Mouse (Mus musculus): ENCODE measurements around the gene Txndc12. TPM values are rescaled to one million over a fixed set of nuclear protein-coding genes. Genes with fewer than 3 reads are reported as not detected.
A peak's percentile ranks its signal among the peaks of the same experiment; 100 is the strongest.

Gene Txndc12
- polyA plus RNA-seq, 3 experiments from 2014 or later, result 59.8 to 63.3 (median 61.0) TPM

DNA sequence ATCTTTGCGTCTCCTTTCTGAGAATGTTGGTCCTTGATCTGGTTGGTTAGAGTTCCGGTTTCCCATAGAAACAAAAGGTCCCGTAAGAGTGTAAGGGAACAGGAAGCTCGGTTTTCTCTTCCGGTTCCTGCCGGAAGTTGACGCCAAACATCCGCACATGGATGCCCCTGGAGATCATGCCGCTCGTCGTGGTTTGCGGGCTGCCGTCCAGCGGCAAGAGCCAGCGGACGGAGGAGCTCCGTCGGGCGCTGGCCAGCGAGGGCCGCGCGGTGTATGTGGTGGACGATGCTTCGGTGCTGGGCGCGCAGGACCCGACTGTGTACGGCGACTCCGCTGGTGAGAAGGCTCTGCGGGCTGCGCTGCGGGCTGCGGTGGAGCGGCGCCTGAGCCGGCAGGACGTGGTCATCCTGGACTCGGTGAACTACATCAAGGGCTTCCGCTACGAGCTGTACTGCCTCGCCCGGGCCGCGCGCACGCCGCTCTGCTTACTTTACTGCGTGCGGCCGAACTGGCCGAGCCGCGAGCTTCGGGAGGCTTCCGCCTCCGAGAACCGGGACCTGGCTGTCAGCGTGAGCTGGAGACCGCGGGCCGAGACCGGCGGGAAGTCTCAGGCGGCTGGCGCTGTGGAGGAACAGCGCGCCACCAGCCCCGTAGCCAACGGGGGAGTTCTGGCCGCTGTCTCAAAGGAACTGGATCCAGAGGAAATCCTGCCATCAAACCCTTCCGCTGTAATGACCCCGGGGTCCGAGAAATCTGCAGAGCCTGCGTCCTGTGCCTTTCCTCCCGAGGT is 13.5 kb downstream of the Txndc12 start, which contains the start of gene Kti12:
Gene Kti12 (plus strand): TSS at position 71 of the 790 bp plus-strand sequence.
- ATAC-seq, result peak; percentile 95

DNA sequence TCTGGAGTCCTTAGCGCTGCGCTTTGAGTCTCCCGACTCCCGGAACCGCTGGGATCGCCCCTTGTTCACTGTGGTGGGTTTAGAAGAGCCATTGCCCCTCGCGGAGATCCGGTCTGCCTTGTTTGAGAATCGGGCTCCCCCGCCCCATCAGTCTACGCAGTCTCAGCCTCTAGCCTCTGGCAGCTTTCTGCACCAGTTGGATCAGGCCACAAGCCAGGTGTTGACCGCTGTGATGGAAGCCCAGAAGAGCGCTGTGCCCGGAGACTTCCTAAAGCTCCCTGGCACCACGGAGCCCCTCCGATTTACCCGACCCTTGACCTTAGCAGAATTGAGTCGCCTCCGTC is 14.1 kb downstream of the Txndc12 start, which contains the start of gene A730015C16Rik:
Gene A730015C16Rik (minus strand): TSS at position 115 of the 344 bp plus-strand sequence.
- ATAC-seq, result peak; percentile 1

DNA sequence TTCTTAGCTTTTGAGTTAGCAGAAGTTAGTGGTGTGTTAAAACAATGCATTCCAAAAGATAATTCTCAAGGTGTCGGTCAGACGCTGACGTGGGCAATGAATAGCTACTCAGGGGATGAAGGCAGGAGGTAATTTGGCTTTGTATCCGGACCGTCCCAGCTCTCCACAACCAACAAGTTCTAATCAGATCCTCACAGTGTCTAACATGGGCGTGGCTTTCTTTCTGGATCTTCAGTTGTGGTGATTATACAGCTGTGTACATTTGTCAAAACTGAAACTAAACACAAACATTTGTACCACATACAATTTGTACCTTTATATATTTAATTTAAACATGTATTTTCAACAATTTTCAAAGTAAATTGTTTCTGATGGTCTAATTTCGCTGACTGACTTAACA is 32.4 kb downstream of the Txndc12 start:
- no peak for ATAC-seq

DNA sequence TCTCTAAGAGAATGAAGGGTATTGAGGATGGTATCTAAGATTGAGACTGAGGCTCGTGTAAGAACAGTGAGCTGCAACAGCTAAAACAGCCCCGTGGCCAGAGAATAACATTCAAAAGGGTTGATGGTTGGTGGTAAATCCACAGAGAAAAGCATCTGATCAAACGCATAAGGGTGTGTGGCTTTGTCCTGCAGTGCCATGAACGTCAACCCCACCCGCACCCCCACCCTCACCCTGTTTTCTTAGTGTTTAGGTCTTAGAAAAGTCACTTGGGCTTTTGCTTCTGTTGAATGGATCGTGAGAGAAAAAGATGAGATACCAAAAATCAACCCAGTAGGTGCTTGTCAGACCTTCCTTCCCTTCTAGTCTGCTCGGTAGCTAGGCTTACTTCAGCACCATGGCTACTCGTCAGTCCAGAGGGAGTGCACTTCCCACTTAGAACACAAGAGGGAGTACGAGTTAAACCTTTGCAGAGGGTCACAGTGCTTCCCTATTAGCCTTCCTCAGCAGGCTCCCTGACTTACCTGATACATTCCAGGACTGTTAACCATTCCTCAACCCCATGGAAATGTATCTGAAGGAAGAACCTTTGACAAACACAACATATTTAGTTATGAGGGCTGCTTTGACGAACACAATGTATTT is 35.5 kb downstream of the Txndc12 start:
- ATAC-seq, result peak; percentile 56

DNA sequence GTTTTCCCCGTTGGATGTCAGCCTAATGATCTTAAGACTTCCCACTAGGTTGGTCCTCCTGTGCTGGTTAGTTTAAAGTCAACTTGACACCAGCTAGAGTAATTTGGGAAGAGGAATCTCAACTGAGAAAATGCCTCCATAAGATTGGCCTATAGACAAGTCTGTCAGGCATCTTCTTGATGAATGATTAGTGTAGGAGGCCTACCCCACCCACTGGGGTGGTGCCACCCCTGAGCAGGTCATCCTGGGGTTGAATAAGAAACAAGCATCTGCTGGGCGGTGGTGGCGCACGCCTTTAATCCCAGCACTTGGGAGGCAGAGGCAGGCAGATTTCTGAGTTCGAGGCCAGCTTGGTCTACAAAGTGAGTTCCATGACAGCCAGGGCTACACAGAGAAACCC is 39.3 kb downstream of the Txndc12 start:
- ATAC-seq, result no peak

DNA sequence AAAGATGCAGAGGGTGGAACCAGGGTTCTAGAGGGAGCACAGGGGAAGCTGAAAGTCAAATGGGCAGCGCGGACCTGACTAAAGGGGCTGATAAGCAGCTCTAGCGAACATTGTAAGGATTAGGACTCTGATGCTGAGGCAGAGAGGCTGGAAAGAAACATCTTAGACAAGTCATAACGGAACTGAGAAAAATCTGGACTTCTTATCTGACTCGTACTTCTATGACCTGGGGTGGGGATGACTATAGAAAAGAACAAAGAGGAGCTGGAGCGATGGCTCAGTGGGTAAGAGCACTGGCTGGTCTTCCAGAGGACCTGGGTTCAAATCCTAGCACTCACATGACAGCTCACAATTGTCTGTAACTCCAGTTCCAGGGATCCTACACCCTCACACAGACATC is 43.5 kb downstream of the Txndc12 start:
- ATAC-seq, result no peak

DNA sequence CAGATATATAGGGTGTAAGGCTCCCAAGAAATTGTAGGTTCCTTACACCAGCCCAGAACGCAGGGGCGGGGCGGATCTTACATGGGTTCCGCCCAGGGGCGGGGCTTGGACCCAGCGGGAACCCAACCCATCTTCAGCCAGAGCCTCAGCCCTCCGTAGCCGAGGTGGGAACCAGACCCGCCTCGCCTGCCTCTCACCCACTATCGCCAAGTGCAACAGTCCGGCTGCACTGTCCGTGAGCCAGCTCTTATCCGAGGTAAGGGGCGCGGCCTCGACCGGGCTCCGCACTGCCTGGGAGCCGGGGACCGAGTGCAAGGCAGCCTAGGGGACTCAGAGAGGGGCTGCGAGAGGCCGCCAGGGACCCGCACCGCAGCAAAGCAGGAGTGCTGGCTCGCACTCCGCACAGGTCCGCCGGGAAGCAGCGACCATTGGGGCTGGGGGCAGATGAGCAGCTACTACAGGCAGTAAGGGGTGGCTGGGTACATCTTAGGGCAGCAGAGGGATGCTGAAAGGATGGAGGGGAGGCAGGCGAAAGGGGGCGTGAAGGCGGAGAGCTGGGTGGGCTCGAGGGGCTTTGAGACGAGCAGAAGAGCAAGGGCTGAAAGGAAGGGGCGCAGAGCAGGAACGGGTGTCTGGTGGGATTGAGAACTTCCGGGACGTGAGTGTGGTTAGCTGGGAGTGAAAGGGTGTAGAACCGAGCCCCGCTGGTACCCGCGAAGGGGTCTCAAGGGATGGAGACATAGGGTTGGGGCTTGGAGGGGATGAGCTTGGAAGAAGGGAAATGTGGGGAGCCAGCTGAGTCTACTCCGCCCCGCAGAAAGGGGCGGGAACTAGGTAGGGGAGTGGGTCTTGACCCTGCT is 44.8 kb downstream of the Txndc12 start, which contains the start of gene Rab3b:
Gene Rab3b (plus strand): TSS at position 101 of the 860 bp plus-strand sequence.
- ATAC-seq, result peak; percentile 70

DNA sequence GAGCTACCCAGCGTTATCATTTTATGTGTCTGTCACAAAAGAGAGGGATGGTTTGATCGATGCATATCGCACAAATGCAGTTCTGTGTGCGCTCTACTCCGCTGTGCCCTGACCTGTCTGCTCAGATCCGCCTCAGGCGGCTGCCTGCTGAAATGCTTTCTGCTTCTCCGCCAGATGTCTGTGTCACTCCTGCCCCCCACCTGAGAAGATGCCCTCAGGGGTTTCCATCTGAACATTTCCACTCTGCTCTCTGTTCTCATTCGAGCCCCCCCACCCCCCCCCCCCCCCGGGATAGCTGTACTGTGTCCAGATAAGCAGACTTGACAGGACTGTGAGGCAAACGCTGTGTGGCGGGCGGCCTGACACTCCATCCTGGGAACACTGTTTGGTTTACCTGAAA is 49.4 kb downstream of the Txndc12 start:
- ATAC-seq, result no peak

DNA sequence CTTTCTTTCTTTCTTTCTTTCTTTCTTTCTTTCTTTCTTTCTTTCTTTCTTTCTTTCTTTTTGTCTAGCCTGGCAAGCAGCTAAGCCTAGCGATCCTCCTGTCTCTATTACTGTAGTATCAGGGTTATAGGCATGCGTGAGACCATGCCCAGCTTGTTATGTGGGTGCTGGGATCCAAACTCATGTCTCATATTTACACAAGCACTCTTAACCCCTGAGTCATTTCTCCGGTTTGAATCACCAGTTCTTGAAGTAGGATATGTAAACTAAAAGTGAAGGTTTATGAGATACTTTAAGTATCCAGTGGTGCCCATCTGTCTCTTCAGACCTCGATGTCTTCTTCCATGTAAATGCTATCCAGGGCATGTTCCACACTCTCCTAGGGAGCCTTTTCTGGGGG is 53.1 kb downstream of the Txndc12 start:
- ATAC-seq, result no peak

DNA sequence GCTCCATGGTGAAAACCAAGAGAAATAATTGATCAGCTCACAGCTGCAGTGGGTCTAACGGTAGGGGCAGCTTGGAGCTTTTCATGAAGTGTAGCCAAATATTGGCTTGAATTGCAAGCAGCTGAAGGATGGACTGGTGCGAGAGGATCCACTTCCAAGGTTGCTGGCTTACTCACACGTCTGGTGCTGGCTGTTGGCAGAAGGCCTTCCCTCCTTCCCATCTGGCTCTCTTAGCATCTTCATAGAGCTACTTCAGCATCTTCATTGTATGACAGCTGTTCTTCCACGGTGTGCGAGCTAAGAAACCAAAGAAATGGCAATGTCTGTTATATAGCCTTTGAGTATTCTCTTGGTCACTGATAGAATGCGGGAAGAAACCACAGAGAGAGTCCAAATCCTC is 56.5 kb downstream of the Txndc12 start:
- no peak for ATAC-seq

DNA sequence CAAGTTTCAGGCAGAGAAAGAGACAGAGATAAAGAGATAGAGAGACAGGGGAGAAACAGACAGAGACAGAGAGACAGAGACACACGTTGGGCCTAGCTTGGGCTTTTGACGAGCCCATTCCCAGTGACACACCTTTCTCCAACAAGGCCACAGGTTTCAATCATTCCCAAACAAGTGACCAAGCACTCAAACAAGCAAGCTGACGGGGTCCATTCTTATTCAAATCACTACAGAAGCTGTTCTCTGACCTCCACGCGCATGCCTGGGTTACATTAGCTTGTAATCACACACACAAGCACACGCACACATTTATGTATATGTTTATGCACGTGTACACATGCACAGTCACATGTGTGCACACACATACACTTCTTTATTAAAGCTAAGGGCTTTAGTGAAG is 66.0 kb downstream of the Txndc12 start:
- ATAC-seq, result no peak

DNA sequence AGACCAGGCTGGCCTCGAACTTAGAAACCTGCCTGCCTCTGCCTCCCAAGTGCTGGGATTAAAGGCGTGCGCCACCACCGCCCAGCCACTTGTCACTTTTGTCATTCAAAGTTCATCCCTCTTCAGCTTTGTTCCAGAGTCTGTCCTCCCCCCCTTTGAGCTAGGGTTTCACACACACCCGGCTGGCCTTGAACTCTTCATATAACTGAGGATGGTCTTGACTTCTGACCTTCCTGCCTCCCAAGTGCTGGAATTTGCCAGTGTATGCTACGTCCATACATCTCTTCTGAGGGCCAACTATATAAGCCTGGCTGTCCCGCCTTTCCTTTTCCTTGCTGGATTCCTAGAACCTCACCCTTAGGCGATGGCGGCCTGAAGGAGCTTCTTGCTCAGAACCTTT is 68.5 kb downstream of the Txndc12 start:
- ATAC-seq, result no peak

DNA sequence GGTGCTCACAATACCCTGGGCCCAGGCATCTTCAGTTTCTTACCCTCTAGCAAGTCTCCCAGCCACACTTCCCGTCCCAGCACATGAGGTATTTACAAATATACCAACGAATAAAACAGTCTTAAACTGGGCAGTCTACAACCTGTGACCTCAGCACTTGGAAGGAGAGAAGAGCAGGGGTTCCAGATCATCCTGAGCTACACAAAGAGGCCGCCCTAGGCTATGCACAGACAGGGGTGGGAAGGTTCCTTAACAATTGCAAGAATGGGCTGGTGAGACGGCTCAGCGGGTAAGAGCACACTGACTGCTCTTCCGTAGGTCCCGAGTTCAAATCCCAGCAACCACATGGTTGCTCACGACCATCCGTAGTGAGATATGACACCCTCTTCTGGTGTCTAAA is 68.9 kb downstream of the Txndc12 start:
- no peak for ATAC-seq

DNA sequence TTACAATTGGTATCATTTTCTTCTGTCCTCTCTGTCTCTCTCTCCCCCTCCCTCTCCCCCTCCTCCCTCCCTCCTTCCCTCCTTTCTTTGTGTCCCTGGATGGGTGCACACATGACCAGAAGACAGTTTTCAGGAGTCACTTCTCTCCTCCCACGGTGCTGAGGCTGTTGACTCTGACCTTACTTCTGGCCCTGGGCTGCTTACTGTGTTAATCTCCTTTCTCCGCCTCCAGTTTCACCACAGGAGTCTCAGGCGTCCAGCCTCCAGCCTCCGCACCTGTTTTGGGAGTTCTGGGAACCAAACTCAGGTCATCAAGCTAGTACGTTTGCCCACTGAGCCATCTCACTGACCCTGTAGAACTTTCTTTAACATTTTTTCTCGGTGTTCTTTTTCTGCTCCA is 69.7 kb downstream of the Txndc12 start:
- no peak for ATAC-seq

DNA sequence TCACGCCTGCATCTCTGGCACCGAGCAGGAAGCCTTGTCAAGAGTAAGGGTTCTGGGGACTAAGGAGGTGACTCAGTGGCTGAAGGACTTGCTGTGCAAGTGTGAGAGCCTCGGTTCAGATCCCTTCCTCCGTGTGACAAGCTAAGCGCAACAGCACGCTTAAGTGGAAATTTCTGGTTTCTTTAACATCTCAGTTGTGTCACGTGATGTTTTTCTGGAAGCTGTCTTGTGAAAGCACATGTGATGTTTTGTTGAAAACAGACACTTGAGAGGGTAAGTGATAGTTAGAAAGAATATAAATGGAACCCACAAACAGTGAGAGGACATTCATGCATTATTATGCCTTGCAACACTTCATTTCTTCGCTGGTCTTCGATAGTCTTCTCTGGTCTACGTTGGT is 70.4 kb downstream of the Txndc12 start:
- no peak for ATAC-seq

DNA sequence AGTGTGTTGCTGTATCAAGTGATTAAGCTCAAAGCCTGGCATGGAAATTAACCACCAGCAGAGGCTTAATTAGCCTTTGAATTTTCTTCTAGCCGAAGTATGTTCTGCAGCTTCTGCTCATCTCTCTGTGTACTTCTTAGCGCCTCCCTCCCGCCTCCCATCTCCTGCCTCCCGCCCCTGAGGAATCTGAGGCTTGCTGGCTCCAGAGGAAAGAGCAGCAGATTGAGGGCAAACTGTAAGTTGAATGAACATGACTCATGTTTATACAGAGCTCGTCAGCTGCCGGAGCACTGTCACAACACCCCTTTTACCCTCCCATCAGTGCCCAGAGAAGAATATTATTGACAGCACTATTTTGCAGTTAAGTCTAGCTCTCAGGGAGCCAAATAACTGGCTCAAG is 71.5 kb downstream of the Txndc12 start:
- ATAC-seq, result no peak

DNA sequence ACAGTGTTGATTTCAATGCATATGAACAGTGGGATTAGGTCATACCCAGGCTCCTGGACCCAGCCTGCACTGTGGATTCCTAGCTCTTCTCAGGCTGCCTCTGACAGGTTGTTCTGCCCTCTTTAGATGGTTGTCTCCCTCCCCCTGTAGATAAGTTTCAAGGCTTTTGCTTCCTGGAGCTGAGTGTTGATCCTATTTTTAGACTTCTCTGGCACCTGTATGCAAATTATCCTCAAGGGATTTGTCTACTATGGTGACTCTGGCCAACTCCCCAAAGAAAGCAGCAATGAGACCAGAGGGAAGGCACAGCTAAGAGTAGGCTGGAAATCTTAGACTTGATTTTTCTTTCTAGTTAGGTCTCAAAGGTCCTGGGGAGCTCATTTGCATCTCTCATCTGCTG is 73.1 kb downstream of the Txndc12 start:
- ATAC-seq, result no peak

DNA sequence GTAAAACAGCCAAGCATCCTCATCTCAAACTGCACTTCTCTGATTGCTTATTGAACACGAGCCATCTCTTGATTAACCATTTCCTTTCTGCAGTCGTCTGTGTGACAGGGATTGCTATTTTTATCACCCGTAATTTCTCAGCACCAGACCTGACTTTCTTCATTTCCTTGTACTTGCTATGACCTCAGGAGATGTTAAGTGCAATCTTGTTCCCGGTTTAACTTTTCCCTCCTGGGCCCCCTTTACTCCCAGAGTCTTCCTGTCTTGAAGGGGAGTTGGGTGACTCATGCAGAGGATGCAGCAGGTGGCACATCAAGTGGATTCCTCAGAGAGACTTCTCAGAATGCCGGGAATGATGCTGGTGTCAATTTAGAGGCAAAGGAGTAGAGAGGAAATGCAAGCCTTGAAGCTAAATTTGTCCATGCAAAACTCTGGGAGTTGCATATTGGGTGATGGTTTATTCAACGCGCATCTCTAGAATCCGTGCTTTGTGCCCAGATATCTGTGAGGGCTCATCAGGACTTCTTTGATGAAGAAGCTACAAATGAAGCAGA is 75.5 kb downstream of the Txndc12 start:
- no peak for ATAC-seq

Data from inflammation-experienced regulatory T-cells, adult 6 months (primary cell).